Mouse (Mus musculus) embryonic fibroblast, embryonic 13.5 days (primary cell): Measurements from ENCODE around the gene Bola2.

Experiments
- CTCF ChIP-seq: IDR thresholded peaks from 2 replicates; pipeline ENCODE4 v1.5.1; 2011; ENCODE audit warnings: mild to moderate bottlenecking, control low read depth, low read length, moderate library complexity, borderline replicate concordance; ENCODE audit not compliant: insufficient read depth
- POLR2A ChIP-seq: IDR thresholded peaks from 2 replicates; pipeline ENCODE4 v1.6.1; 2011; ENCODE audit warnings: low read depth, mild to moderate bottlenecking, control low read depth, low read length, moderate library complexity

DNA sequence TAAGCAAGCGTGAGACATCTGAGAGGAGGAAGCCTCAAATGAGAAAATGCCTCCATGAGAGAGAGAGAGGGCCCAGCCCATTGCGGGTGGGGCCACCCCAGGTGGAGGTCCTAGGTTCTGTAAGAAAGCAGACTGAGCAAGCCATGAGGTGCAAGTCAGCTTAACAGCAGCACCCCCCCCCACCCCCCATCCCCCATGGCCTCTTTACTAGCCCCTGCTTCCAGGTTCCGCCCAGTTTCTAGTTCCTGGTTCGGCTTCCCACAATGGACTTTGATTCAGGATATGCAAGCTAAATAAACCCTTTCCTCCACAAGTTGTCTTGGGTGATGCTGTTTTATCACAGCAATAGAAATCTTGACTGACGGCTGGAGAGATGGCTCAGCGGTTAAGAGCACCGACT is 53.6 kb downstream of the Bola2 start:
- TF ChIP-seq CTCF (no peak), POLR2A (no peak)
